Mouse (Mus musculus) heart, postnatal 0 days (tissue): ENCODE results near the gene Ndrg4.

ENCODE experiments used
- CTCF ChIP-seq: IDR thresholded peaks from 2 replicates; pipeline ENCODE4 v1.5.1; 2016; ENCODE audit warnings: antibody characterized with exemption, control low read depth, low read depth
- EP300 ChIP-seq: IDR thresholded peaks from 2 replicates; pipeline ENCODE4 v1.6.1; 2016; ENCODE audit warnings: antibody characterized with exemption, low read depth

GRCm38 (mm10) chr8:95764133-95764532 lies 87.4 kb downstream of the Ndrg4 start:
- no peak for TF ChIP-seq EP300
- TF ChIP-seq CTCF = no peak
